Mouse (Mus musculus) liver, adult (tissue): Measurements from ENCODE around the gene Shisa5.

Source experiments
- GATA4 ChIP-seq: IDR thresholded peaks from 2 replicates; pipeline ENCODE4 v1.6.1; 2014; ENCODE audit warnings: mild to moderate bottlenecking, low read length; ENCODE audit not compliant: insufficient replicate concordance

Shisa5 gene

DNA sequence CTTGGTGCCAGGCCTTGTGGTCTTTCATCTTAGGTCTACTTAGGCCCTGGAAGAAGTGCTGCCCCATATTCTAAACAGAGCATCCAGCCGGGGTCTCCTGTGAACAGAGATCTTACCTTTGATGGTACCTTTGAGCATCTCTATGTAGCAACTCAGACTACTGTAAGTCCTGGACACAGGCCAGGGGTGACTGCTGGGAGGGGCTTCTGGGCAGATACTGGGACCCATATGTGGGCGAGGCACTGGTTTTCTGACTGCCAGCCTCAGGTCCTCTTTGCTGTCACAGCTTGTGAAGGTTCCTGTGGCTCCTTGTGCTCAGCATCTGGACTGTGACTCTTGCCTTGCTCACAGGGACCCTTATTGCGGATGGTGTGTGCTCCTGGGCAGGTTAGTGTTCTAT lies 64.2 kb downstream of the Shisa5 start:
- TF ChIP-seq GATA4: no peak

DNA sequence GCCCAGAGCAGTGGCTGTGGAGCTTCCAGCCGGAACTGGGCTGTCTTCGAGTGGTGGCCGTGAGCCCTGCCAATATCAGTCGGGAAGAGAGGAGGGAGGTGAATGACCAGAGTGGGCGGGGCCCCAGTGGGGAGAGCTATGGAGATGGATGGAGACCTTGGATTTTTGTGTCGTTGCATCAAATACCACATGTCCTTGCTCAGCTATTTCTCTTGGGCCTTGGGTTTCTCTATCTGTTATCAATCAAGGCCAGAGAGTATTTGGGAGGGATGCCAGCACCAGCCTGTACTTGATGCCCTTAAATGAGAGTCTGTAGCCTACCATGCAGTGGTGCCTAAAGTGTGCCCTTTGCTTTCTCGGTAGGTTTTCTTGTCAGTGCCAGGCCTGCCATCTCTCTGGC lies 64.9 kb downstream of the Shisa5 start:
- no peak for TF ChIP-seq GATA4

DNA sequence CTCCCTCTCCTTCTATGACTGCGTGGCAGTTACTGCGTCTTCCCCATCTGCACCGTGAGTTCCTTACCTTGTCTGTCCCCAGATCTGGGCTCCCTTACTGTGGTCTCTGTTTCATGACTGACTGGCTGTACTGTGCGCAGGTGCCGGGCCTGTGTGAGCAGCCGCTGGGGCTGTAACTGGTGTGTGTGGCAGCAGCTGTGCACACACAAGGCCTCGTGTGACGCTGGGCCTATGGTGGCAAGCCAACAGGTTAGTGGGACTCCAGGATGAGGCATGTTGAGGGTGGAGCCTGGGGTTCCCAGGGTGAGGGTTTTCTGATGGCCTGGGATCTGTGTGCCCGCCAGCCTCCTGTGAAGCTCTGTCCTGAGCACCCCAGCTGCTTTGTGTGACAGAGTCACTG lies 65.7 kb downstream of the Shisa5 start:
- no peak for TF ChIP-seq GATA4

DNA sequence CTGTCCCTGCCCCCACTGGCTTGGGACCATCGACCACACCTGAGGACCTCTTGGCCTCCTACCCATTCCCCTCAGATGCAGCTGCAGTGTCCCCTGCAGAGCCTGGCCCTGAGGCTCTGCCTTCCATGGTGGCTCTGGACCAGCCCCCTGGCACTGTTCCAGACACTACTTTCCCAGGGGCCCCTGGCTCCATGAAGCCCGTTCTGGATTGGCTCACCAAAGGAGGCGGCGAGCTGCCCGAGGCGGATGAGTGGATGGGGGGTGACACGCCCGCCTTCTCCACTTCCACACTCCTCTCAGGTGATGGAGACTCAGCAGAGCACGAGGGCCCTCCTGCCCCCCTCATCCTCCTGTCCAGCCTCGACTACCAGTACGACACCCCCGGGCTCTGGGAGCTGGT lies 66.6 kb downstream of the Shisa5 start:
- no peak for TF ChIP-seq GATA4

DNA sequence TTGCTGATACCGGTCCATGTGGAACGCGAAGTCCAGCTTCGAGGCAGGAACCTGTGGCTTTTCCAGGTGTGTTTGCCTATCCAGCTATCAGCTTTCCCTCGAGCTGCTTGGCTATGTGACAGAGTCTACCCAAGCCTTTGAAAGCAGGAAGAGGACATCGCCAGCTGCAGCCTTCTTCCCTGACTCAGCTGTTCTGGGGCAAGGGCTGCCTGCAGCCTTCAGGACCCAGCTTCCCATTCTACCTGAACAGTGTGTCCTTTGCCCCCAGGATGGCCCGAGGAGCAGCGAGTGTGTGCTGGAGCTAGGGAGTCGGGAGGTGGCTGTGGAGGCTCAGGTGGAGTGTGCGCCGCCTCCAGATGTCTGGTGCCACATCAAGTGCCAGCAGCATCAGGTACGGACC lies 67.3 kb downstream of the Shisa5 start:
- TF ChIP-seq GATA4: no peak

DNA sequence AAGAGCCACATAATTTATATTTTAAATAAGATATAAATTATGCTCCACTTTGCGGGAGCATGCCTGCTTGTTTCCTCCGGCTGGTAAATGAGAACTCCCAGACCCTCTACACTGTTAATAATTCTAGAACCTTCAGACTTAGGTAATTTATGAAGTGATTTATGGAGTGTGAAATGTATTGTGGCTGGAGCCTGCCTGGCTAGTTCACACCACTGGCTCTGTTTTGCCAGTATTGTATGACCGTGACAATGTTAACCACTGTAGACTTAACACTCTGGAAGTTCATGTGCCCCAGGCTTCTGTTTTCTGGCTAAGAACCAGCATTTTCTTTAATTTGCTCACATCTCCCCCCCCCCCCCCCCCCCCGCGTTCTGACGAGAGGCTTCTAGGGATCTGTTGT lies 69.0 kb downstream of the Shisa5 start:
- no peak for TF ChIP-seq GATA4
